Mouse (Mus musculus): ENCODE measurements at regions not wholly inside any gene's neighbourhood (a gene's known extent, or its start where the extent isn't known, plus 50 kb on each side); places are given as distances from the start of the nearest gene placed in this dataset.

- H3K27me3 ChIP-seq (ENCODE audit: insufficient read depth, low read length): no peaks in the 10 kb centered on the region
- 25% methylated on average over 6 of the region's 6 CpGs for WGBS
- H3K4me3 ChIP-seq (ENCODE audit: low read depth, low read length): no peak overlapping the region
- peak; percentile 14 for DNase-seq (ENCODE audit: low spot score)
- H3K9me3 ChIP-seq (ENCODE audit: low read length): no peaks in the 10 kb centered on the region
- no peak overlapping the region for H3K27ac ChIP-seq (ENCODE audit: low read depth, low read length)
- no peak overlapping the region for H3K4me2 ChIP-seq (ENCODE audit: low read depth, low read length, poor library complexity, severe bottlenecking)
- H3K36me3 ChIP-seq (ENCODE audit: insufficient read depth, low read length): no peaks in the 10 kb centered on the region
- H3K9ac ChIP-seq (replicated peaks; ENCODE audit: low read length, poor library complexity, severe bottlenecking): no peak overlapping the region
- TF ChIP-seq CTCF (IDR thresholded peaks at IDR 0.05): no peak
- no peaks in the 10 kb centered on the region for H3K4me1 ChIP-seq (ENCODE audit: insufficient read depth, low read length)
- ATAC-seq (ENCODE audit: low FRiP score): no peak
Measured at GRCm38 (mm10) chr11:55897506-55897905, 143.3 kb downstream of the Nmur2 start.

GRCm38 (mm10) chr11:55890161-55890560 lies 150.6 kb downstream of the Nmur2 start:
- H3K27ac ChIP-seq (ENCODE audit: low read depth, low read length): no peak overlapping the region
- DNase-seq (ENCODE audit: low spot score) (no peak), ATAC-seq (ENCODE audit: low FRiP score) (no peak)
- no peaks in the 10 kb centered on the region for H3K27me3 ChIP-seq (ENCODE audit: insufficient read depth, low read length)
- no peak overlapping the region for H3K9ac ChIP-seq (replicated peaks; ENCODE audit: low read length, poor library complexity, severe bottlenecking)
- WGBS: 35% methylated on average over 4 of the region's 4 CpGs
- H3K4me1 ChIP-seq (ENCODE audit: insufficient read depth, low read length): no peaks in the 10 kb centered on the region
- H3K4me2 ChIP-seq (ENCODE audit: low read depth, low read length, poor library complexity, severe bottlenecking): no peak overlapping the region
- H3K4me3 ChIP-seq (ENCODE audit: low read depth, low read length): no peak overlapping the region
- no peaks in the 10 kb centered on the region for H3K9me3 ChIP-seq (ENCODE audit: low read length)
- no peaks in the 10 kb centered on the region for H3K36me3 ChIP-seq (ENCODE audit: insufficient read depth, low read length)
- TF ChIP-seq CTCF (IDR thresholded peaks at IDR 0.05): no peak

- H3K27me3 ChIP-seq (ENCODE audit: insufficient read depth, low read length): no peaks in the 10 kb centered on the region
- H3K4me2 ChIP-seq (ENCODE audit: low read depth, low read length, poor library complexity, severe bottlenecking): no peak overlapping the region
- H3K36me3 ChIP-seq (ENCODE audit: insufficient read depth, low read length): no peaks in the 10 kb centered on the region
- H3K4me3 ChIP-seq (ENCODE audit: low read depth, low read length): no peak overlapping the region
- no peak overlapping the region for H3K9ac ChIP-seq (replicated peaks; ENCODE audit: low read length, poor library complexity, severe bottlenecking)
- 91% methylated on average over 2 of the region's 2 CpGs for WGBS
- H3K4me1 ChIP-seq (ENCODE audit: insufficient read depth, low read length): no peaks in the 10 kb centered on the region
- no peak for TF ChIP-seq CTCF (IDR thresholded peaks at IDR 0.05)
- DNase-seq (ENCODE audit: low spot score): no peak
- H3K27ac ChIP-seq (ENCODE audit: low read depth, low read length): no peak overlapping the region
- no peak for ATAC-seq (ENCODE audit: low FRiP score)
- H3K9me3 ChIP-seq (ENCODE audit: low read length): no peaks in the 10 kb centered on the region
Measured at GRCm38 (mm10) chr11:55878631-55879030, 162.2 kb downstream of the Nmur2 start.

- Histone ChIP-seq H3K27ac (ENCODE audit: low read depth, low read length) (no peak overlapping the region), H3K9ac (replicated peaks; ENCODE audit: low read length, poor library complexity, severe bottlenecking) (no peak overlapping the region), H3K36me3 (ENCODE audit: insufficient read depth, low read length) (no peaks in the 10 kb centered on the region), H3K9me3 (ENCODE audit: low read length) (no peaks in the 10 kb centered on the region), H3K4me1 (ENCODE audit: insufficient read depth, low read length) (no peaks in the 10 kb centered on the region), H3K4me2 (ENCODE audit: low read depth, low read length, poor library complexity, severe bottlenecking) (no peak overlapping the region), H3K4me3 (ENCODE audit: low read depth, low read length) (no peak overlapping the region), H3K27me3 (ENCODE audit: insufficient read depth, low read length) (no peaks in the 10 kb centered on the region)
- TF ChIP-seq CTCF (IDR thresholded peaks at IDR 0.05): no peak
- ATAC-seq (ENCODE audit: low FRiP score) (no peak), DNase-seq (ENCODE audit: low spot score) (no peak)
- 71% methylated on average over 2 of the region's 2 CpGs for WGBS
Measured at GRCm38 (mm10) chr11:55867141-55867540, 173.7 kb downstream of the Nmur2 start.

- Histone ChIP-seq H3K9me3 (ENCODE audit: low read length) (no peaks in the 10 kb centered on the region), H3K4me2 (ENCODE audit: low read depth, low read length, poor library complexity, severe bottlenecking) (no peak overlapping the region), H3K4me3 (ENCODE audit: low read depth, low read length) (no peak overlapping the region), H3K36me3 (ENCODE audit: insufficient read depth, low read length) (no peaks in the 10 kb centered on the region), H3K27me3 (ENCODE audit: insufficient read depth, low read length) (no peaks in the 10 kb centered on the region), H3K4me1 (ENCODE audit: insufficient read depth, low read length) (no peaks in the 10 kb centered on the region), H3K9ac (replicated peaks; ENCODE audit: low read length, poor library complexity, severe bottlenecking) (no peak overlapping the region), H3K27ac (ENCODE audit: low read depth, low read length) (no peak overlapping the region)
- no peak for ATAC-seq (ENCODE audit: low FRiP score)
- TF ChIP-seq CTCF (IDR thresholded peaks at IDR 0.05): no peak
- peak; percentile 86 for DNase-seq (ENCODE audit: low spot score)
- WGBS: 60% methylated on average over 7 of the region's 7 CpGs
Measured at GRCm38 (mm10) chr11:55859230-55859629, 181.6 kb downstream of the Nmur2 start.

- no peak for TF ChIP-seq CTCF (IDR thresholded peaks at IDR 0.05)
- 31% methylated on average over 6 of the region's 6 CpGs for WGBS
- ATAC-seq (ENCODE audit: low FRiP score): no peak
Measured at GRCm38 (mm10) chr11:55820479-55820878, 212.5 kb upstream of the Glra1 start.

More at GRCm38 (mm10) chr11:55820479-55820878, 212.5 kb upstream of the Glra1 start:
- no peaks in the 10 kb centered on the region for H3K27me3 ChIP-seq (ENCODE audit: insufficient read depth, low read length)
- H3K4me3 ChIP-seq (ENCODE audit: low read depth, low read length): no peak overlapping the region
- DNase-seq (ENCODE audit: low spot score): no peak
- H3K9ac ChIP-seq (replicated peaks; ENCODE audit: low read length, poor library complexity, severe bottlenecking): no peak overlapping the region
- H3K9me3 ChIP-seq (ENCODE audit: low read length): no peaks in the 10 kb centered on the region
- H3K27ac ChIP-seq (ENCODE audit: low read depth, low read length): no peak overlapping the region
- H3K4me1 ChIP-seq (ENCODE audit: insufficient read depth, low read length): no peaks in the 10 kb centered on the region
- H3K36me3 ChIP-seq (ENCODE audit: insufficient read depth, low read length): no peaks in the 10 kb centered on the region
- no peak overlapping the region for H3K4me2 ChIP-seq (ENCODE audit: low read depth, low read length, poor library complexity, severe bottlenecking)

All from midbrain, postnatal 0 days (tissue).